Mouse (Mus musculus) adipocyte (in vitro differentiated cells): Measurements from ENCODE around the gene Myzap.

Source experiments
- DNase-seq: peaks from one replicate; pipeline ENCODE4 v3.0.0-alpha.2; 2016; ENCODE audit warnings: low spot score

Myzap gene

DNA sequence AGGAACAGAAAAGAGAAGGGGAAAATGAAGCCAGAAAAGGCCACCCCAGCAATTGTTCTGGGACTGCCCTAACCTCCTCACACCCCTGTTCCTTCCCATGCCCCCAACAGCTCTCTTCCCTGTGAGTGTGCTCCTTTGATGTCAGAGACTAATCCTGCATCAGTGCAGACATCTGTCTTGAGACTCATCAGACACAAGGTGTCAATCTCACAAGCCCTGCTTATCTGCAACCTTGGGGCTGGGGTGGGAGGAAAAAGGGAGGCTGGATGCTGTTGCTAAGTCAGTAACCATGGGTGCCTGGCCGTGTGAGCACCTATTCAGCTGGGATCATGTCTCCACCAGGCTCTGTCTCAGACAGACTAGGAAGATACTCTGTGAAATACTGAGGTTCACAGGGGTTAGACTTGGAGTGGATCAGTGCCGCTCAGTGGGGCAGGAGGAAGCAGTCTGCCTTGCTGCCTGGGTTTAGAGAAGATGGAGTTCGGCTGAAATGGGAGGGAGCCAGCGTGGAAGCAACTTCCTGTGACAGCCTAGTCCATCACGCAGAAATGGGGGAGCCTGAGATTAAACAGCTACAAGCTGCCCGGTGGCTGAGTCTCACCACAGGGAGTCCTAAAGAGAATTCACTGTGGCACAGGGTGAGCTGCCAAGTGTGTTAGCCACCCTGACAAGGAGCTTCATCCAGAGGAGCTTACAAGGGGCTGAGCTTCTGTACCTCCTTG is 12.9 kb upstream of the Myzap start:
- DNase-seq: no peak

DNA sequence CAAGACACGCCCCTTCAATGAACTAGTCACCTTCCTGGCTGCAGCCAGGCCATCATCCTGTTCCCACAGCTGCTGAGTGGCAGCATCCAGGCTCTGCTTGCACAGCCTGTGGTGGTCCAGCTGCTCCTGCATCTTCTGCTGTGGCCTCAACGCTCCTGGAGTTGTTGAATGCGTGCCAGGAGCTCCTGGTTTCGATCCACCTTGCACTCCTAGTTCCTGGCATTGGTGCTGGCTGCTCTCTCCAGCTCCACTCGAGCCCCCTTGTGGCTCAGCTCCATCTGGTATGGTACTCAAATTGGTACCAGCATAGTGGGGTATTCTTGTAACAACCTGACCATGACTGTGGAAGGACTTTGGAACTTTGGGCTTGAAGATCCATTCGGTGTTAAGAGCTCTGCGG is 7.7 kb upstream of the Myzap start:
- no peak for DNase-seq

GRCm38 (mm10) chr9:71596888-71597287 is 4.7 kb upstream of the Myzap start:
- DNase-seq: no peak

- DNase-seq: no peak
These were observed 571 bp upstream of the Myzap start for GRCm38 (mm10) chr9:71592577-71593285.

GRCm38 (mm10) chr9:71591106-71591505 is 1.1 kb downstream of the Myzap start:
- DNase-seq: no peak

GRCm38 (mm10) chr9:71589771-71590170 is 2.4 kb downstream of the Myzap start:
- DNase-seq: no peak

- DNase-seq: no peak
These were observed 3.1 kb downstream of the Myzap start for GRCm38 (mm10) chr9:71588930-71589592.

DNA sequence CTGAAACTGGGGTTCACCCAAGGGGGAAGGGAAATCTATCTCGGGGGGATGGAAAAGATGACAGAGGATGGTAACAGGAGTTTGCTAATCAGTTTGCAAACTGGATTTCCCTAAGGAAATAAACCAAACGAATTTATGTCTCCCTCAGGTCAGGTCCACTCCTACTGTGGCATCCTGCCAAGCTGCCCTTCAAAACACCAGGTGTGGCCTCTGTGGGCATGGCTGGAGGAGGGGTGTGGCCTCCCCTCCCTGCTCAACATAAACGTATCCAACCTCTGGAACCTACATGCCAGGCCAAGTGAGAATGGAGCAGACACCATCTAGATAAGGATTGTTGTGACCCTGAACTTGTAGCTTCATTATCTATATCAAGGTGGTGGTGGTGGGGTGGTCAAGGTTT is 5.8 kb downstream of the Myzap start:
- no peak for DNase-seq

GRCm38 (mm10) chr9:71582771-71583170 is 9.4 kb downstream of the Myzap start:
- no peak for DNase-seq

DNA sequence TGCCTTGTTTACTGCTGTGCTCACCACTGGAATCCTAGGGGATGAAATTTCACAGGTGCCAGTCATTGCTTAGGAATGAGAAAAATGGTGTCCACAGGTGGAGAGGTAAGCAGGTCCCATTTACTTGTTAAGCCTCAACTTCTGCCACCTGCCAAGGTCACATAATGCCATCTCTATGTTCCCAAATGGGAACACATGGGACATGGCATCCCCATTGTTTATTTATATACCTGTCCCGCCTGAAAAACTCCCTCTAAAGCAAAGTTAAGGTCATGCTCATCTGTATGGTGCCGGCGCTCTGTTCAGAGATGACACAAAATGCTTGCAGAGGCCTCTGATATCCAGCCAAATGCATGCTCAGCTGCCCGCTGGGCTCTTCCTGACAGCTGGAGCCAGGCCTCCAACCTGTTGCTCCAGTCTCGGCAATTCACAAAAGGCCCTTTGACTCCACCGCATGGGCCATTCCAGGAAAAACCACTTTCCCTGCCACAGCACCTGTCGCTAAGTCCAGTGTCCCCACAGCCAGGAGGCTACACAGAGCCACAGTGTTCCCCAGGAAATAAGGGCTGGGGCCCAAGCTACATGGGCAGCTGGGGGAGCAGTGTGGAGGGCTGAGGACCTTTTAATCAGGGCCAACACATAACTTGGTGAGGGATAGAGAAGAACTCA is 13.1 kb downstream of the Myzap start:
- DNase-seq: no peak

DNA sequence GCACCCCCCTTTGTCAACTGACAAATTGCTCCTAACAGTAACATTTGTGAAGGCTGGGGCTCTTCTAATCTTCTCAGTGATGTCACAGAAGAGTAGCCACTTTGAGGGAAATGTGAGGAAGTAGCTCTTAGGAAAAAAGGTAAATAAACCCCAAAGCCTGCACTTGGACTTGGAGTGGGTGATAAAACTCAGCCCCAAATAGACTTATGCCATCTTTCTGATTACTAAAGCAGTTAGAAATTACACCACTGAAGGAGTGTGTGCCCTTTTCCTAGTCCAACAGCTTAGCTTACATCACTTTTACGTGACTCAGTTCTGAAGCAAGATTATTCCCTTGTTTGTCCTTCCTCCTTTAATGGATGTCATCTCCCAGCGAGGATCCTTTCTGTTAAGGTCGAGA is 17.7 kb downstream of the Myzap start:
- DNase-seq: no peak

DNA sequence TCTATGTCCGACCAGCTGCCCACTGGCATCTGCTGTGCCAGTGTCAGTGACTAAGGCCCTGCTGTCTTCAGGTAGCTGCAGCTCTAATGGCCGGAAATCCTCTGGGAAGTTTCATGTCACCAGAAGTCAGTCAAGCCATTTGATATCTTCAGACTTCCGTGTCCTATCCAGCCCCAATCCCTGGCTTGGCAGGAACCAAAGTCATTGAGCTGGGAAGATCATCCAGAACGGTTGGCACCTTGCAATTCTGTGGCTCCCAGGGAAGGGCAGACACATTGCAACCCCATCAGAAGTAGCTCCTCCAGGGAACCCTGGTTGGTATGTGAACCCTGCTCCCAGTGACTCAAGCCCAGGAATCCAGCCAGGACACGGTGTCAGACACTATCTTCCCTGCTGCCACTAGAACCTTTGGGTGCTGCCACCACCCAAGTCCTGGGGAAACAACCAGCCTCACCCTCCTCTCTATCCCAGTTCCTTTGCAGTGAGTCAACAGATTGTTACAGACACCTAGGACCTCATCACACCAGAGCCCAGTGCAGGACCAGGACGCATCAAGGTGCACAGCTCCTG is 18.3 kb downstream of the Myzap start:
- peak; percentile 6 for DNase-seq

DNA sequence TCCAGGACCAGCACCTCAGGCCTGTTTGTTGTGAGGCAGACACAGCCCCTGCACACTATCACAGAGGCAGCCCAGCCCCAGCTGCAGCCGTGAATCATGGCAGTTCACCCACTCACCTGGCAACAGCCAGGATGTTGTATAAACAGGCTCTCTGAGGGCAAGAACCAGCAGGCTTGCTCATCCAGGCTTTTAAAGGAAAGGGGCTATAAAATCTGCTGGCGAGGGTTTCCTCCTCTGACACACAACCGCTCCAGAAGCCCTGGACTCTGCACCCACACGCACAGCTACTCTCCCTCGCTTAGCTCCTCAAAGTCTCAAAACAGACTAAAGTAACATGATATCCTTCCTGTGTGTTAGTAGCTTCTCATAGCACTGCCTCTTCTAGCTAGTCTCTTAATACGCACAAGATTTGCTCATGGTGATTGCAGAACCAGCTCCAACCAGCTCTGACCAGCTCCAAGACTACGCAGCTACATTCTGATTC is 21.0 kb downstream of the Myzap start:
- DNase-seq: no peak

DNA sequence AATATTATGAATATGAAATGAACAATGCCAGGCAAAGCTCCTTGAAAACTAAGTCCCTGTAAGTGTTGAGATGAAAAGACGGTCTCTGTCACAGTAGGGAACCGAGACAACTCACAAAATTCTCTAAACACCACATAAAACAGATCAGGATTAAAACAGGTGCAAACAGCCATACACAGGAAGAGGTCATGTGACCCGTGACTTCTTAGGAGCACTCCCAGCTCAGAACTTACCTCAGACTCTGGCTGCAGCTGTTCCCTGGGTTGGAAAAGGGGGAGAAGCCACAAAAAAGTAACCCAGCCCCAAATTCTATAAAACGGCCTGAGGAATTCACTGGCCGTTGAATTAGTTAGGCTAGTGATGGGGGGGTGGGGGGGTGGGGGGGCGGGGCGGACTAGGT is 22.0 kb downstream of the Myzap start:
- DNase-seq: no peak

DNA sequence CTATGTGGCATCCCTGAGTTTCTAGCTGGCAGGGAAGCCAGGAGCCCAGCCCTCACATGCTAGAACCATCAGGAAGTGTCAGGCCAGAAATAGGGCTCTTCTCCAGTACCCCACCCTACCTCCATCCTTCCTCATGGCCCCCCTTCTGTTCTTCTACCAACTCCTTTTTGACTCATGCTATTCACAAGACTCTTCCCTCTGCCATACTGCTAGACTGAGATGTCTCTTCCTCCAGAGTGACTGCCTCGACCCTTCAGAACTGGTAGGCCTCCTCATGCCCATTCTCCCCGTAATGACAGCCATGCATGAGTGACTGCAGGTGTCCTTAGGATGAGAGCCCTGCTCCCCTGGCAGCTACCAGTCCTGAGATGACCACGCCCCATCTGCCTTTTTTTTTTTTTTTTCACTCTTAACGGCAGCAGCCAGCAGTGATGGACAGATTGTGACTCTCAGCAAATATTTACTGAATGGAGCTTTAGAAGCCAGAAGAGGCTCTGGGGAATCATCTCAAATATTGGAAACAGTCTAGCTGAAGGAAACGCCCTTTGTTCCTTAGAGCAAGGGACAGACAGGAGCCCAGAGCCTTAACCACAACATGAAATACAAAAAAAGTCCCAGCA is 23.7 kb downstream of the Myzap start:
- no peak for DNase-seq

- no peak for DNase-seq
These were observed 24.8 kb downstream of the Myzap start for GRCm38 (mm10) chr9:71567391-71567790.

DNA sequence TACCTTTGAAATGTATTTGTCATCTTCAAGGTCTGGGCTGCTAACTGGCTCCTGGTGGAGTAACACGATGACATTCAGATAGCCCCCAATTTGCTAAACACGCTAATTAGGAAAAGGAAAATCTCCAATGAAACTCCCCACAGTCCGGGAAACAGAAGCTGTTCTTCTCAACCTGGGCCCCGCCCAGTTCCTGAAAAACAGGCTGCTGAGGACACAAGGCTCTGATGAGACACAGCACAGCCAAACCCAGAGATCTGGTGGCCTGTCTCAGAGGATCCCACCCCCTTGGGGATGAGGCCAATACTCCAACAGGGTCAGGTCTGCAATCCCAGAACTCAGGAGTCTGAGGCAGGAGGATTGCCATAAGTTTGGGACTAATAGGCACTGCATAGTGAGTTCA is 25.4 kb downstream of the Myzap start:
- DNase-seq: no peak

GRCm38 (mm10) chr9:71557737-71558136 is 34.4 kb downstream of the Myzap start:
- peak; percentile 5 for DNase-seq

- DNase-seq: no peak
These were observed 38.2 kb downstream of the Myzap start for GRCm38 (mm10) chr9:71554001-71554400.

GRCm38 (mm10) chr9:71550176-71550575 is 42.0 kb downstream of the Myzap start:
- no peak for DNase-seq

DNA sequence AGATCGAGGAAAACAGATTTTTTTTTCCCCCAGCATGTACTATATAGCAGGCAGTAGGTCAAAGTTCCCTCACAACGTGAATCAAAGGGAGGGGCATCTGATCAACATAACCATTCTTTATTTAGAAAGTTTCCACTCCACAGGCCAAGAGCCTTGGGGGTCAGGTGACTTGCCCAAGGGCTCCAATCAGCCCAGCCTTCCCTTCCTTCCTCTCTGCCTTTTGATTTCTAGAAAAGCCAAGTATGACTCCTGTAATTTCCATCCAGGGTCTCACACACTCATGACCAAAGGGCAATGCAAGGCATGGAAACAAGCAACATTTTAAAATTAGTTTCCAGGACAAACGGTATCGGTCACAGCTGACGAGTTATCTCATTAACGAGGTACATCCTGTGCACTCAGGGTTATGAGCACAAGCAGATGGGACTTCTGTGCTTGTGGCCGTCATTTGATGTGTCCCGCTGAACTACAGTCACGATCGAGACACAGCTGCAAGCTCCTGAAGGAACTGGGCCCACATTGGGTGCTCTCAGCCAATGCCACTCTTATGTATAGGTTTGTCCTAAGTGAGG is 44.4 kb downstream of the Myzap start:
- DNase-seq: no peak
